8 mouse cellular contexts compared by ENCODE assay signal in the genomic region with DNA sequence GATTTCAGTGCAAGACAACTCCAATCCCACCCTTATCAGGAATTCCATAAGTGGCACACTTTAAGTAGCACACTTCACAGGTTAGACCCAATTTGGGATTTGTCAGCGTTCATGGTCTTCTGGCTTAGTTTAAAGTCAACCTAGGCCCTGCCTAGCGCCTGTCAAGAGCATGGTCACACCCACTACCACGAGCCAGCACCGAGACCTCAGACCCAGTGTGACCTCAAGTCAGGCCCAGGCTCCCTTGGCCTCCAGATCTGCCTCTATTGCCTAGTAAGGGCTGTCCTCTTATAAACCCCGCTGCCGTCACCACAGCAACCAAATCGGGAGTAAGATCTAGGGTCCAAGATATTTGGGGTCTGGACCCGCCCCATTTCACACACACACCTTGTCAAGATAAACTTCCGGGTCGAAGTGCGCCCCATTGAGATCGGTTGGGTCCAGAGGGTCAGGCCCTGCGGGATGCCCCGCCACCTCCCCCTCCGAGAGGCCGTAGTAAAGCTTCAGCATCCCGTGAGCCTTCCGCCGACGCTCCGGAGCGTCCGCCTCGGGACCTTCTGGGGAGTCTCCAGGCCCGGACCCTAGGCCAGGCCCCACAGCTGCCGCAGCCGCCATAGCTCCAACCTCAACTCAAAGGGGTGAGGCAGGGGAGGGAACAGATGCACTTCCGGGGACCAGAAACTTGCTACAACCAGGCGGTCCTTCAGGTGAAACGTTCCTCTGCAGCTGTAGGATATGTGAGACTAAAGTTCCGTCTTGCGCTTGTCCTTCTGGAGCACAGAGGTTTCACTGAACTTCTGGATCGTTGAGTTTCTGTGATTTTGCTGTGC. TPM values are rescaled to one million over a fixed set of nuclear protein-coding genes. Genes with fewer than 3 reads are reported as not detected.
A peak's percentile ranks its signal among the peaks of the same experiment; 100 is the strongest.
DNase-seq lines count a peak whose midpoint lies in the region; ATAC-seq and TF ChIP-seq lines count a peak whose summit lies in the region.

A gene (minus strand): TSS at position 668 of the 830 bp plus-strand sequence.

- no peaks in the 10 kb centered on the region for H3K9me3 ChIP-seq in heart, embryonic 10.5 days
- no peaks in the 10 kb centered on the region for H3K9me3 ChIP-seq in kidney, embryonic 15.5 days (replicated peaks)

- H3K27ac ChIP-seq in heart, embryonic 10.5 days = peak within 1 kb of the TSS; percentile 89
- H3K27ac ChIP-seq in kidney, embryonic 15.5 days = peak within 1 kb of the TSS; percentile 92

- no peak for TF ChIP-seq CTCF in brain, embryonic 14.5 days (IDR thresholded peaks at IDR 0.05; ENCODE audit: borderline replicate concordance, extremely low read depth, insufficient read depth, insufficient read length)

- no peak for TF ChIP-seq POLR2A in brain, embryonic 14.5 days (IDR thresholded peaks at IDR 0.05; ENCODE audit: borderline replicate concordance, extremely low read depth, insufficient read depth, insufficient read length, poor library complexity, severe bottlenecking)

- H3K4me1 ChIP-seq in heart, embryonic 10.5 days = peaks cover 8% of the 10 kb centered on the region
- peaks cover 30% of the 10 kb centered on the region for H3K4me1 ChIP-seq in kidney, embryonic 15.5 days

- 2% methylated on average over 33 of the region's 33 CpGs for WGBS in heart, embryonic 10.5 days
- WGBS in kidney, embryonic 15.5 days = under 1% methylated on average over 33 of the region's 33 CpGs

- H3K36me3 ChIP-seq in heart, embryonic 10.5 days = peaks cover 49% of the 10 kb centered on the region
- peaks cover 53% of the 10 kb centered on the region for H3K36me3 ChIP-seq in kidney, embryonic 15.5 days

- peak within 1 kb of the TSS; percentile 72 for H3K4me3 ChIP-seq in heart, embryonic 10.5 days
- peak within 1 kb of the TSS; percentile 94 for H3K4me3 ChIP-seq in kidney, embryonic 15.5 days (replicated peaks)

- no peaks in the 10 kb centered on the region for H3K27me3 ChIP-seq in heart, embryonic 10.5 days (ENCODE audit: insufficient read depth, poor library complexity, severe bottlenecking)
- no peaks in the 10 kb centered on the region for H3K27me3 ChIP-seq in kidney, embryonic 15.5 days

- peak within 1 kb of the TSS; percentile 92 for H3K4me2 ChIP-seq in kidney, embryonic 15.5 days

- peak within 1 kb of the TSS; percentile 80 for H3K9ac ChIP-seq in kidney, embryonic 15.5 days

- peak; percentile 93 for DNase-seq in CD4-positive helper T cell, adult 2 months (ENCODE audit: low read depth, low spot score)
- peak; percentile 98 for DNase-seq in brain, embryonic 14.5 days (ENCODE audit: low read depth)
- DNase-seq in heart, embryonic 10.5 days (ENCODE audit: low spot score) = peak; percentile 93
- DNase-seq in liver = peak; percentile 80
- DNase-seq in monocyte, adult 2 months (ENCODE audit: low read depth in 1 of 2, low spot score in 2 of 2) = peak; percentile 57 to 65
- peak; percentile 64 to 82 for DNase-seq in spleen, postnatal 14 days (ENCODE audit: low spot score in 2 of 2)

- ATAC-seq in erythroblast, adult 5-6 weeks (replicated peaks; ENCODE audit: low FRiP score, poor library complexity, severe bottlenecking) = peak; percentile 92
- ATAC-seq in kidney, embryonic 15.5 days (replicated peaks; ENCODE audit: low FRiP score) = peak; percentile 80

RNA-seq across cellular contexts. Expression of the gene that starts here (rescaled TPM):
- 95.4 and 109 TPM in 2 replicates for polyA plus RNA-seq in brain, embryonic 14.5 days (2012; rRNA removed)
- 16.3 and 21.3 TPM in 2 replicates for total RNA-seq in erythroblast, adult 5-6 weeks (2015; ENCODE audit: low replicate concordance)
- 12.3 and 13.4 TPM in 2 replicates for total RNA-seq in erythroblast, adult 5-6 weeks (2017; ENCODE audit: low replicate concordance)
- 57.3 and 60.5 TPM in 2 replicates for polyA plus RNA-seq in heart, embryonic 10.5 days (2016; fragmentation: Nextera tagmentation; extraction: Ambion mirVana)
- 70.3 and 78.5 TPM in 2 replicates for polyA plus RNA-seq in kidney, embryonic 15.5 days (2015; fragmentation: Nextera tagmentation; extraction: Ambion mirVana)

Comparison
In these comparisons a context has a peak if more than half of its experiments do, and no peak if none do; other contexts are left out.
1. Peak in every context shown above with its lines: DNase-seq, ATAC-seq, H3K4me3 ChIP-seq and H3K27ac ChIP-seq.